Mouse (Mus musculus): Measurements from ENCODE around the gene Gripap1.
A peak's percentile ranks its signal among the peaks of the same experiment; 100 is the strongest.
"Not testable (repeated sequence)": the region's sequence is repeated elsewhere in the genome, so short reads cannot be mapped to it uniquely, and the experiment has no call there.

The Gripap1 gene

GRCm38 (mm10) chrX:7789542-7790136, at the start of gene Gripap1:
Gripap1 (plus strand) TSS chrX:7789765.
- peak; percentile 43 to 61 for DNase-seq (ENCODE audit: low spot score in 2 of 2)

GRCm38 (mm10) chrX:7740082-7740819, 49.3 kb upstream of the Gripap1 start:
- peak; percentile 33 to 40 for DNase-seq (ENCODE audit: low spot score in 2 of 2)

- DNase-seq (ENCODE audit: low spot score in 2 of 2), result no peak
These were observed 48.5 kb upstream of the Gripap1 start for GRCm38 (mm10) chrX:7741103-7741502.

GRCm38 (mm10) chrX:7743470-7743869, 46.1 kb upstream of the Gripap1 start:
- DNase-seq (ENCODE audit: low spot score in 2 of 2), result no peak

- no peak for DNase-seq (ENCODE audit: low spot score in 2 of 2)
These were observed 44.6 kb upstream of the Gripap1 start for GRCm38 (mm10) chrX:7744940-7745339.

- no peak for DNase-seq (ENCODE audit: low spot score in 2 of 2)
These were observed 44.1 kb upstream of the Gripap1 start for GRCm38 (mm10) chrX:7745429-7745828.

- peak in 1 of 2 experiments; percentile 55 for DNase-seq (ENCODE audit: low spot score in 2 of 2)
These were observed 39.0 kb upstream of the Gripap1 start, which contains the start of gene Ccdc120 for GRCm38 (mm10) chrX:7750432-7751116. Ccdc120 (minus strand) TSS chrX:7750905.

GRCm38 (mm10) chrX:7753627-7754026, 35.9 kb upstream of the Gripap1 start:
- not testable (repeated sequence) for DNase-seq (ENCODE audit: low spot score in 2 of 2)

GRCm38 (mm10) chrX:7762137-7762920, 27.2 kb upstream of the Gripap1 start, which contains the start of gene Tfe3:
Tfe3 (plus strand) TSS chrX:7762560.
- DNase-seq (ENCODE audit: low spot score in 2 of 2), result peak; percentile 60 to 88

- DNase-seq (ENCODE audit: low spot score in 2 of 2), result no peak
These were observed 26.7 kb upstream of the Gripap1 start for GRCm38 (mm10) chrX:7762921-7763197.

GRCm38 (mm10) chrX:7763631-7764393, 25.8 kb upstream of the Gripap1 start:
- DNase-seq (ENCODE audit: low spot score in 2 of 2), result peak in 1 of 2 experiments; percentile 43

- no peak for DNase-seq (ENCODE audit: low spot score in 2 of 2)
These were observed 24.8 kb upstream of the Gripap1 start for GRCm38 (mm10) chrX:7764657-7765280.

- DNase-seq (ENCODE audit: low spot score in 2 of 2), result no peak
These were observed 24.3 kb upstream of the Gripap1 start for GRCm38 (mm10) chrX:7765281-7765670.

- DNase-seq (ENCODE audit: low spot score in 2 of 2), result peak; percentile 45 to 70
These were observed 23.8 kb upstream of the Gripap1 start for GRCm38 (mm10) chrX:7765764-7766163.

- no peak for DNase-seq (ENCODE audit: low spot score in 2 of 2)
These were observed 20.1 kb upstream of the Gripap1 start for GRCm38 (mm10) chrX:7769302-7770017.

- no peak for DNase-seq (ENCODE audit: low spot score in 2 of 2)
These were observed 16.8 kb upstream of the Gripap1 start for GRCm38 (mm10) chrX:7772766-7773165.

GRCm38 (mm10) chrX:7775501-7776205, 13.9 kb upstream of the Gripap1 start:
- no peak for DNase-seq (ENCODE audit: low spot score in 2 of 2)

GRCm38 (mm10) chrX:7776329-7777082, 13.1 kb upstream of the Gripap1 start:
- no peak for DNase-seq (ENCODE audit: low spot score in 2 of 2)

Measured in urinary bladder, adult 18-20 months (tissue).